Mouse (Mus musculus): ENCODE measurements at regions not wholly inside any gene's neighbourhood (a gene's known extent, or its start where the extent isn't known, plus 50 kb on each side); places are given as distances from the start of the nearest gene placed in this dataset.

- TF ChIP-seq CTCF (IDR thresholded peaks at IDR 0.05) (no peak), EP300 (IDR thresholded peaks at IDR 0.05; ENCODE audit: insufficient read depth, low read depth, low read length) (no peak), POLR2A (IDR thresholded peaks at IDR 0.05; ENCODE audit: insufficient read depth, low read depth, low read length) (no peak)
- Histone ChIP-seq H3K27me3 (ENCODE audit: control insufficient read depth, insufficient read depth, low read length) (no peaks in the 10 kb centered on the region), H3K27ac (no peak overlapping the region), H3K36me3 (ENCODE audit: control insufficient read depth, insufficient read depth, low read length) (no peaks in the 10 kb centered on the region), H3K4me1 (ENCODE audit: control insufficient read depth, insufficient read depth, low read length) (no peaks in the 10 kb centered on the region), H3K9ac (ENCODE audit: low read depth, low read length) (no peak overlapping the region), H3K4me3 (no peak overlapping the region), H3K79me2 (replicated peaks; ENCODE audit: control insufficient read depth, insufficient read depth, low read length) (no peaks in the 10 kb centered on the region)
- 52% methylated on average over 2 of the region's 2 CpGs for WGBS
- intact Hi-C loops (cut with DNase I) = no loop called here
- no peak for DNase-seq
Observed at GRCm38 (mm10) chr3:15219275-15219674, 112.8 kb downstream of the Gm9733 start.

- no peak for DNase-seq
- TF ChIP-seq POLR2A (IDR thresholded peaks at IDR 0.05; ENCODE audit: insufficient read depth, low read depth, low read length) (no peak), CTCF (IDR thresholded peaks at IDR 0.05) (no peak), EP300 (IDR thresholded peaks at IDR 0.05; ENCODE audit: insufficient read depth, low read depth, low read length) (no peak)
- no peaks in the 10 kb centered on the region for H3K79me2 ChIP-seq (replicated peaks; ENCODE audit: control insufficient read depth, insufficient read depth, low read length)
- H3K9ac ChIP-seq (ENCODE audit: low read depth, low read length) = no peak overlapping the region
- H3K4me3 ChIP-seq = no peak overlapping the region
- H3K36me3 ChIP-seq (ENCODE audit: control insufficient read depth, insufficient read depth, low read length) = no peaks in the 10 kb centered on the region
- no peaks in the 10 kb centered on the region for H3K4me1 ChIP-seq (ENCODE audit: control insufficient read depth, insufficient read depth, low read length)
- H3K27ac ChIP-seq = no peak overlapping the region
- intact Hi-C loops (cut with DNase I) = no loop called here
- H3K27me3 ChIP-seq (ENCODE audit: control insufficient read depth, insufficient read depth, low read length) = no peaks in the 10 kb centered on the region
- 78% methylated on average over 6 of the region's 6 CpGs for WGBS
Observed at GRCm38 (mm10) chr3:15223266-15223665, 108.8 kb downstream of the Gm9733 start.

- Histone ChIP-seq H3K4me3 (no peak overlapping the region), H3K4me1 (ENCODE audit: control insufficient read depth, insufficient read depth, low read length) (no peaks in the 10 kb centered on the region), H3K27me3 (ENCODE audit: control insufficient read depth, insufficient read depth, low read length) (no peaks in the 10 kb centered on the region), H3K9ac (ENCODE audit: low read depth, low read length) (no peak overlapping the region), H3K27ac (no peak overlapping the region), H3K36me3 (ENCODE audit: control insufficient read depth, insufficient read depth, low read length) (no peaks in the 10 kb centered on the region), H3K79me2 (replicated peaks; ENCODE audit: control insufficient read depth, insufficient read depth, low read length) (no peaks in the 10 kb centered on the region)
- intact Hi-C loops (cut with DNase I) = no loop called here
- WGBS = 14% methylated on average over 1 of the region's 1 CpGs
- TF ChIP-seq CTCF (IDR thresholded peaks at IDR 0.05) (no peak), POLR2A (IDR thresholded peaks at IDR 0.05; ENCODE audit: insufficient read depth, low read depth, low read length) (no peak), EP300 (IDR thresholded peaks at IDR 0.05; ENCODE audit: insufficient read depth, low read depth, low read length) (no peak)
- no peak for DNase-seq
Observed at GRCm38 (mm10) chr3:15224452-15224851, 107.7 kb downstream of the Gm9733 start.

DNA sequence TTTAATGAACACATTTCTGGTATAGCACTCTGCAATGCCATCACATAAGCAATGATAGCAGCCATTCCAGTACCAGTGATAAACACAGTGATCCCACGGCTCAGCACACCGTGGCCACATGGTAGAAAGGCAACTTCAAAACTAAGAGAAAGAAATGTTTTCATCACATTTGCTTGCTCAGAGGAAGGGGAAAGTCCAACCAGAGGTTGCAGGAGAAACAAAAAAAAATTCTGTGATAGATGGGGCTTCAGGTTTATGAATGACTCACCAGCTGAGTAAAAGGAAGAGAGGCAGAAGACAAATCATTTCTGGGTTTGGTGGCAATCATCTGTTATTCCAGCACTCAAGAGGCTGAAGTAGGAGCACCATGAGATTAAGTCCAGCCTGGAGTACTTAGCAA is 103.5 kb downstream of the Gm9733 start:
- TF ChIP-seq EP300 (IDR thresholded peaks at IDR 0.05; ENCODE audit: insufficient read depth, low read depth, low read length) (no peak), CTCF (IDR thresholded peaks at IDR 0.05) (no peak), POLR2A (IDR thresholded peaks at IDR 0.05; ENCODE audit: insufficient read depth, low read depth, low read length) (no peak)
- WGBS = 62% methylated on average over 2 of the region's 2 CpGs

DNA sequence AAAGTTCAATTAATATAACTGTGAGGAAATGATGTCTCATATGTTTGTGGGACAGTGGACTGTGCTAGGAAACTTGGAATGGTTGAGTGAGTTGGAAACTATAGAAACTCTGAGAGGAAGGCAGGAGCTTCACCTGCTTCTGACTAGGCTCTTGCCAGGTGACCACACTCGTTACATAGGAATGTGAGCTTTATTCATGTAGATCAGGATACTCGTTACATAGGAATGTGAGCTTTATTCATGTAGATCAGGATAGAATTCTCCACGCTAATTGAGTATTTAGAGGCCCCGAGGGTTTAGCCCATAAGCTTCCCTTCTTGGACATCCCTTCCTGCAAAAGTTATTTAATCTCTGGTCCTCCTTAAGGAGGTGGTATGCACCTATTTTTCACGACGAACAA is 101.9 kb downstream of the Gm9733 start:
- no peak for TF ChIP-seq CTCF (IDR thresholded peaks at IDR 0.05)
- TF ChIP-seq EP300 (IDR thresholded peaks at IDR 0.05; ENCODE audit: insufficient read depth, low read depth, low read length) = no peak
- TF ChIP-seq POLR2A (IDR thresholded peaks at IDR 0.05; ENCODE audit: insufficient read depth, low read depth, low read length) = no peak
- no peak for DNase-seq
- Histone ChIP-seq H3K27ac (no peak overlapping the region), H3K79me2 (replicated peaks; ENCODE audit: control insufficient read depth, insufficient read depth, low read length) (no peaks in the 10 kb centered on the region), H3K27me3 (ENCODE audit: control insufficient read depth, insufficient read depth, low read length) (no peaks in the 10 kb centered on the region), H3K36me3 (ENCODE audit: control insufficient read depth, insufficient read depth, low read length) (no peaks in the 10 kb centered on the region), H3K4me3 (no peak overlapping the region), H3K4me1 (ENCODE audit: control insufficient read depth, insufficient read depth, low read length) (no peaks in the 10 kb centered on the region), H3K9ac (ENCODE audit: low read depth, low read length) (no peak overlapping the region)
- intact Hi-C loops (cut with DNase I) = no loop called here
- WGBS = 75% methylated on average over 6 of the region's 6 CpGs

More for the DNA sequence above, 103.5 kb downstream of the Gm9733 start:
- no peaks in the 10 kb centered on the region for H3K79me2 ChIP-seq (replicated peaks; ENCODE audit: control insufficient read depth, insufficient read depth, low read length)
- H3K27me3 ChIP-seq (ENCODE audit: control insufficient read depth, insufficient read depth, low read length) = no peaks in the 10 kb centered on the region
- H3K27ac ChIP-seq = no peak overlapping the region
- DNase-seq = no peak
- no peak overlapping the region for H3K9ac ChIP-seq (ENCODE audit: low read depth, low read length)
- H3K4me1 ChIP-seq (ENCODE audit: control insufficient read depth, insufficient read depth, low read length) = no peaks in the 10 kb centered on the region
- intact Hi-C loops (cut with DNase I) = no loop called here
- no peak overlapping the region for H3K4me3 ChIP-seq
- no peaks in the 10 kb centered on the region for H3K36me3 ChIP-seq (ENCODE audit: control insufficient read depth, insufficient read depth, low read length)

DNA sequence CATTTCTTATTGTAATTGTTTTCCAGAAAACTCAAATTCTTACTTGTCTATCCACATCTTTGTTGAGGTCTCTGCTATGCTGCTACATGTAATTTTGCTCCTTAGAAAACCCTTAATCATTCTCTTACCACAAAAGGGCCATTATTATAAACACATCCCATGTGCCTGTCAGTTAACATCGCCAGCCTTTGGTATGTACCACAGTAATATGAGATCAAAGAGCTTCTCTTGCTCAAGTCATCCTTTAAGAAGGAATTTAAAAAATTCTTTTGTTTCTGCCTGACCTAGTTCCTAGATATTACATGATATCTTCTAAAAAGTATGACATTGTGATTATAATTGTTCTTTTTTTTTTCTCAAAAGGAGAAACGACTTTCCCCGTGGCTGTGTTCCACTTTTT is 100.7 kb downstream of the Gm9733 start:
- Histone ChIP-seq H3K27me3 (ENCODE audit: control insufficient read depth, insufficient read depth, low read length) (no peaks in the 10 kb centered on the region), H3K27ac (no peak overlapping the region), H3K4me3 (no peak overlapping the region), H3K4me1 (ENCODE audit: control insufficient read depth, insufficient read depth, low read length) (no peaks in the 10 kb centered on the region), H3K36me3 (ENCODE audit: control insufficient read depth, insufficient read depth, low read length) (no peaks in the 10 kb centered on the region), H3K79me2 (replicated peaks; ENCODE audit: control insufficient read depth, insufficient read depth, low read length) (no peaks in the 10 kb centered on the region), H3K9ac (ENCODE audit: low read depth, low read length) (no peak overlapping the region)
- intact Hi-C loops (cut with DNase I) = no loop called here
- no peak for DNase-seq
- TF ChIP-seq POLR2A (IDR thresholded peaks at IDR 0.05; ENCODE audit: insufficient read depth, low read depth, low read length) (no peak), CTCF (IDR thresholded peaks at IDR 0.05) (no peak), EP300 (IDR thresholded peaks at IDR 0.05; ENCODE audit: insufficient read depth, low read depth, low read length) (no peak)
- 47% methylated on average over 3 of the region's 3 CpGs for WGBS

All from heart, adult 2 months (tissue).